Mouse (Mus musculus) hindbrain, embryonic 11.5 days (tissue): Measurements from ENCODE around the gene Sgsm2. TPM values are rescaled to one million over a fixed set of nuclear protein-coding genes. Genes with fewer than 3 reads are reported as not detected.

ENCODE experiments used
- ATAC-seq: fragments of 200-750 bp; cut with Nextera tagmentation; 2 replicates; pipeline ENCODE4 v1.8.0; 2017; ENCODE audit warnings: mild to moderate bottlenecking, moderate TSS enrichment, moderate library complexity; ENCODE audit not compliant: low FRiP score
- DNase-seq: peaks from one replicate; pipeline ENCODE4 v3.0.0-alpha.2; 2015; ENCODE audit warnings: low spot score
- H3K27ac ChIP-seq: fragments of 300-500 bp; sonication (generic); 2 replicates; pipeline ENCODE4 v1.5.1; 2014; ENCODE audit warnings: mild to moderate bottlenecking, low read depth, low read length
- H3K27me3 ChIP-seq: fragments of 300-500 bp; sonication (generic); 2 replicates; pipeline ENCODE4 v1.6.1; 2014; ENCODE audit warnings: mild to moderate bottlenecking, low read length, moderate library complexity, mixed read lengths; ENCODE audit not compliant: control insufficient read depth, insufficient read depth
- H3K36me3 ChIP-seq: fragments of 300-500 bp; sonication (generic); 2 replicates; pipeline ENCODE4 v1.6.1; 2014; ENCODE audit warnings: mild to moderate bottlenecking, low read length, moderate library complexity, mixed read lengths; ENCODE audit not compliant: control insufficient read depth, insufficient read depth
- H3K4me1 ChIP-seq: fragments of 300-500 bp; sonication (generic); replicated peaks from 2 replicates; pipeline ENCODE4 v1.6.1; 2014; ENCODE audit warnings: low read length, mixed read lengths; ENCODE audit not compliant: control insufficient read depth, insufficient read depth
- H3K4me2 ChIP-seq: fragments of 300-500 bp; sonication (generic); replicated peaks from 2 replicates; pipeline ENCODE4 v1.6.1; 2014; ENCODE audit warnings: mild to moderate bottlenecking, low read depth, low read length
- H3K4me3 ChIP-seq: fragments of 300-500 bp; sonication (generic); 2 replicates; pipeline ENCODE4 v1.5.1; 2014; ENCODE audit warnings: low read depth, low read length
- H3K9ac ChIP-seq: fragments of 300-500 bp; sonication (generic); 2 replicates; pipeline ENCODE4 v1.6.1; 2014; ENCODE audit warnings: low read depth, low read length
- H3K9me3 ChIP-seq: fragments of 300-500 bp; sonication (generic); 2 replicates; pipeline ENCODE4 v1.6.1; 2016; ENCODE audit warnings: low read length; ENCODE audit not compliant: control insufficient read depth
- WGBS: fragments of 180-500 bp; shearing (Covaris S2); extraction: QIAGEN DNeasy Blood & Tissue Kit; methylation state at CpG from one replicate; pipeline ENCODE4 v1.1.7; 2014; 5-methylcytosine and 5-hydroxymethylcytosine counted together
- polyA plus RNA-seq: library from polyadenylated mRNA; unstranded; fragments of >200 nt; fragmentation: Nextera tagmentation; extraction: Ambion mirVana; gene quantifications from 2 replicates; pipeline ENCODE4 v1.2.1, GENCODE M21; 2014

Sgsm2 gene
- polyA plus RNA-seq, 1 experiment from 2014 or later: 6.3 TPM

- DNase-seq (peak; percentile 99), ATAC-seq (peak; percentile 81)
- peak overlapping the region; percentile 89 for H3K27ac ChIP-seq
- H3K27me3 ChIP-seq: no peaks in the 10 kb centered on the region
- peak overlapping the region; percentile 72 for H3K9ac ChIP-seq
- H3K4me2 ChIP-seq: peak overlapping the region; percentile 58
- H3K36me3 ChIP-seq: no peaks in the 10 kb centered on the region
- no peaks in the 10 kb centered on the region for H3K9me3 ChIP-seq
- H3K4me3 ChIP-seq: peak overlapping the region; percentile 74
- under 1% methylated on average over 60 of the region's 61 CpGs for WGBS
- H3K4me1 ChIP-seq: peaks cover 13% of the 10 kb centered on the region
These were observed 65.0 kb downstream of the Sgsm2 start for GRCm38 (mm10) chr11:74831606-74832451.

GRCm38 (mm10) chr11:74831191-74831605 is 65.7 kb downstream of the Sgsm2 start:
- Histone ChIP-seq H3K4me3 (peak overlapping the region; percentile 74), H3K9ac (peak overlapping the region; percentile 72), H3K36me3 (no peaks in the 10 kb centered on the region), H3K9me3 (no peaks in the 10 kb centered on the region), H3K4me2 (peak overlapping the region; percentile 58), H3K27me3 (no peaks in the 10 kb centered on the region), H3K4me1 (peaks cover 13% of the 10 kb centered on the region), H3K27ac (peak overlapping the region; percentile 89)
- peak; percentile 66 for DNase-seq
- WGBS: under 1% methylated on average over 35 of the region's 35 CpGs
- ATAC-seq: peak; percentile 1

- Histone ChIP-seq H3K4me3 (peak within 1 kb of the TSS; percentile 74), H3K9ac (peak within 1 kb of the TSS; percentile 72), H3K4me1 (peaks cover 13% of the 10 kb centered on the region), H3K27ac (peak within 1 kb of the TSS; percentile 89), H3K4me2 (peak within 1 kb of the TSS; percentile 58), H3K9me3 (no peaks in the 10 kb centered on the region), H3K27me3 (no peaks in the 10 kb centered on the region), H3K36me3 (no peaks in the 10 kb centered on the region)
- DNase-seq: peak; percentile 97
- WGBS: under 1% methylated on average over 69 of the region's 70 CpGs
- peak; percentile 93 for ATAC-seq
These were observed 66.4 kb downstream of the Sgsm2 start, which contains the start of gene Mnt for GRCm38 (mm10) chr11:74830256-74831161. Gene Mnt (plus strand): TSS chr11:74830920.

GRCm38 (mm10) chr11:74829812-74830211 is 67.0 kb downstream of the Sgsm2 start:
- under 1% methylated on average over 20 of the region's 20 CpGs for WGBS
- Histone ChIP-seq H3K4me1 (peaks cover 13% of the 10 kb centered on the region), H3K27ac (peak overlapping the region; percentile 89), H3K9me3 (no peaks in the 10 kb centered on the region), H3K27me3 (no peaks in the 10 kb centered on the region), H3K9ac (peak overlapping the region; percentile 40), H3K36me3 (no peaks in the 10 kb centered on the region), H3K4me2 (peak overlapping the region; percentile 58), H3K4me3 (peak overlapping the region; percentile 74)
- ATAC-seq (peak; percentile 57), DNase-seq (peak; percentile 88)

GRCm38 (mm10) chr11:74828965-74829550 is 67.8 kb downstream of the Sgsm2 start:
- no peaks in the 10 kb centered on the region for H3K9me3 ChIP-seq
- H3K4me3 ChIP-seq: peak overlapping the region; percentile 74
- no peaks in the 10 kb centered on the region for H3K36me3 ChIP-seq
- H3K9ac ChIP-seq: peak overlapping the region; percentile 40
- H3K27ac ChIP-seq: peak overlapping the region; percentile 89; the same call in 1 of the 2 replicates
- H3K4me1 ChIP-seq: peaks cover 13% of the 10 kb centered on the region
- H3K27me3 ChIP-seq: no peaks in the 10 kb centered on the region
- DNase-seq: no peak
- WGBS: 10% methylated on average over 11 of the region's 11 CpGs
- ATAC-seq: no peak
- H3K4me2 ChIP-seq: peak overlapping the region; percentile 58

- H3K4me2 ChIP-seq: no peak overlapping the region
- H3K9me3 ChIP-seq: no peaks in the 10 kb centered on the region
- H3K4me3 ChIP-seq: no peak overlapping the region
- 25% methylated on average over 2 of the region's 2 CpGs for WGBS
- H3K36me3 ChIP-seq: no peaks in the 10 kb centered on the region
- DNase-seq (no peak), ATAC-seq (no peak)
- H3K4me1 ChIP-seq: peaks cover 10% of the 10 kb centered on the region
- H3K27me3 ChIP-seq: no peaks in the 10 kb centered on the region
- no peak overlapping the region for H3K27ac ChIP-seq
- H3K9ac ChIP-seq: no peak overlapping the region
These were observed 68.4 kb downstream of the Sgsm2 start for GRCm38 (mm10) chr11:74828404-74828931.

- no peaks in the 10 kb centered on the region for H3K36me3 ChIP-seq
- no peaks in the 10 kb centered on the region for H3K27me3 ChIP-seq
- WGBS: 68% methylated on average over 7 of the region's 7 CpGs
- ATAC-seq (no peak), DNase-seq (no peak)
- H3K4me2 ChIP-seq: no peak overlapping the region
- peaks cover 4% of the 10 kb centered on the region for H3K4me1 ChIP-seq
- no peak overlapping the region for H3K27ac ChIP-seq
- no peak overlapping the region for H3K4me3 ChIP-seq
- no peaks in the 10 kb centered on the region for H3K9me3 ChIP-seq
- no peak overlapping the region for H3K9ac ChIP-seq
These were observed 69.0 kb downstream of the Sgsm2 start for GRCm38 (mm10) chr11:74827791-74828403.

- H3K9me3 ChIP-seq: no peaks in the 10 kb centered on the region
- no peaks in the 10 kb centered on the region for H3K27me3 ChIP-seq
- ATAC-seq (no peak), DNase-seq (no peak)
- no peaks in the 10 kb centered on the region for H3K36me3 ChIP-seq
- H3K4me3 ChIP-seq: no peak overlapping the region
- no peak overlapping the region for H3K4me2 ChIP-seq
- 87% methylated on average over 5 of the region's 5 CpGs for WGBS
- no peak overlapping the region for H3K9ac ChIP-seq
- peaks cover 4% of the 10 kb centered on the region for H3K4me1 ChIP-seq
- no peak overlapping the region for H3K27ac ChIP-seq
These were observed 70.2 kb downstream of the Sgsm2 start for GRCm38 (mm10) chr11:74826702-74827101.
